Mouse (Mus musculus) kidney, postnatal 0 days (tissue): ENCODE data around the gene Slu7. TPM values are rescaled to one million over a fixed set of nuclear protein-coding genes. Genes with fewer than 3 reads are reported as not detected.

Experiments used
- ATAC-seq: fragments of 200-750 bp; cut with Nextera tagmentation; replicated peaks from 2 replicates; pipeline ENCODE4 v1.8.0; 2017; ENCODE audit warnings: low read depth, moderate number of reproducible peaks, moderate TSS enrichment, moderate library complexity; ENCODE audit not compliant: low FRiP score
- DNase-seq: peaks from one replicate; pipeline ENCODE4 v3.0.0-alpha.2; 2016; ENCODE audit warnings: low spot score
- H3K27ac ChIP-seq: fragments of 300-500 bp; sonication (generic); 2 replicates; pipeline ENCODE4 v1.5.1; 2014; ENCODE audit warnings: mild to moderate bottlenecking
- H3K27me3 ChIP-seq: fragments of 300-500 bp; sonication (generic); 2 replicates; pipeline ENCODE4 v1.6.1; 2014; ENCODE audit warnings: low read length, mixed read lengths; ENCODE audit not compliant: insufficient read depth
- H3K36me3 ChIP-seq: fragments of 300-500 bp; sonication (generic); 2 replicates; pipeline ENCODE4 v1.6.1; 2014; ENCODE audit warnings: low read length, mixed read lengths; ENCODE audit not compliant: insufficient read depth
- H3K4me1 ChIP-seq: fragments of 300-500 bp; sonication (generic); replicated peaks from 2 replicates; pipeline ENCODE4 v1.6.1; 2014; ENCODE audit warnings: antibody characterized with exemption, low read length, mixed read lengths; ENCODE audit not compliant: insufficient read depth
- H3K4me2 ChIP-seq: fragments of 300-500 bp; sonication (generic); 2 replicates; pipeline ENCODE4 v1.6.1; 2014; ENCODE audit warnings: mild to moderate bottlenecking, low read length, moderate library complexity, mixed read lengths
- H3K4me3 ChIP-seq: fragments of 300-500 bp; sonication (generic); replicated peaks from 2 replicates; pipeline ENCODE4 v1.5.1; 2014; ENCODE audit warnings: low read depth, low read length
- H3K9ac ChIP-seq: fragments of 300-500 bp; sonication (generic); 2 replicates; pipeline ENCODE4 v1.6.1; 2014; ENCODE audit warnings: low read depth, low read length
- H3K9me3 ChIP-seq: fragments of 300-500 bp; sonication (generic); replicated peaks from 2 replicates; pipeline ENCODE4 v1.6.1; 2016; ENCODE audit warnings: low read length, inconsistent platforms, mixed read lengths
- CTCF ChIP-seq: IDR thresholded peaks from 2 replicates; pipeline ENCODE4 v1.5.1; 2016; ENCODE audit warnings: antibody characterized with exemption, low read depth, mild to moderate bottlenecking, moderate library complexity
- WGBS: fragments of 180-500 bp; shearing (Covaris S2); extraction: QIAGEN DNeasy Blood & Tissue Kit; methylation state at CpG from one replicate; pipeline ENCODE4 v1.1.7; 2014; 5-methylcytosine and 5-hydroxymethylcytosine counted together
- polyA plus RNA-seq: library from polyadenylated mRNA; unstranded; fragments of >200 nt; fragmentation: Nextera tagmentation; extraction: Ambion mirVana; gene quantifications from 2 replicates; pipeline ENCODE4 v1.2.1, GENCODE M21; 2015

Gene Slu7
- polyA plus RNA-seq, 1 experiment from 2014 or later = 62.6 TPM

DNA sequence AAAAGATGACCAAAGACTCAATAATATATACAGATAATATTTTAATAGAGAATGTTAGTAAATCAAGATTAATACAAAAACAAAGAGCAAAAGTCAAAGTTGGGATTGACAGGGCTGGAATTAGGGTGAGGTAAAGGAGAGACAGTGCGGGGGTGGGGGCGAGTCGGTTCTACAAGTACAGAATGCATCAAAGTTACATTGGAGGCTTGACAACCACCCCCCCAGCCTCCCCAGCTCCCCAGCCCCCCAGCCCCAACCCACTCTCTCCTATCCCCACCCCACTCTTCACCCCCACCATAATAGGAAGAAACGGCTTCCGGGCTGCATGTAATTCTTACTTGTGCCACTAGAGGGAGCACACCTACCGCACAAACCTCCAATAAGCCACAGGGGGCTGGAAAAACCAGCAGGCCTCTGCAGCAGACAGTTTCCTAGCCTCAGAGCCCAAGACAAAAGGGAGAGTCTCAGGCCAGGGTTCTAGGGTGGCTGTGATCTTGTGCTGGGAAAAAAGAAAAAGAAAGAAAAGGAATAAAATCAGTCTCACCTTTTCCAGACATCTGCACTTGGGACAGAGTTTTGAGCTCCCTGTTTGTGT is 60.4 kb downstream of the Slu7 start:
- ATAC-seq (peak; percentile 55; the same call in 1 of the 2 replicates), DNase-seq (peak; percentile 86)
- H3K27me3 ChIP-seq = no peaks in the 10 kb centered on the region
- H3K4me1 ChIP-seq = no peaks in the 10 kb centered on the region
- WGBS = 24% methylated on average over 6 of the region's 6 CpGs
- H3K36me3 ChIP-seq = no peaks in the 10 kb centered on the region
- peak; percentile 89 for TF ChIP-seq CTCF
- H3K27ac ChIP-seq = no peak overlapping the region
- no peak overlapping the region for H3K4me3 ChIP-seq
- H3K9me3 ChIP-seq = no peaks in the 10 kb centered on the region
- no peak overlapping the region for H3K4me2 ChIP-seq
- H3K9ac ChIP-seq = no peak overlapping the region

GRCm38 (mm10) chr11:43495037-43495436 is 61.5 kb downstream of the Slu7 start:
- H3K4me2 ChIP-seq = no peak overlapping the region
- WGBS = 54% methylated on average over 8 of the region's 8 CpGs
- DNase-seq (no peak), ATAC-seq (no peak)
- no peaks in the 10 kb centered on the region for H3K9me3 ChIP-seq
- no peak overlapping the region for H3K9ac ChIP-seq
- H3K4me3 ChIP-seq = no peak overlapping the region
- TF ChIP-seq CTCF = peak; percentile 47
- no peaks in the 10 kb centered on the region for H3K27me3 ChIP-seq
- H3K36me3 ChIP-seq = no peaks in the 10 kb centered on the region
- no peak overlapping the region for H3K27ac ChIP-seq
- H3K4me1 ChIP-seq = no peaks in the 10 kb centered on the region

DNA sequence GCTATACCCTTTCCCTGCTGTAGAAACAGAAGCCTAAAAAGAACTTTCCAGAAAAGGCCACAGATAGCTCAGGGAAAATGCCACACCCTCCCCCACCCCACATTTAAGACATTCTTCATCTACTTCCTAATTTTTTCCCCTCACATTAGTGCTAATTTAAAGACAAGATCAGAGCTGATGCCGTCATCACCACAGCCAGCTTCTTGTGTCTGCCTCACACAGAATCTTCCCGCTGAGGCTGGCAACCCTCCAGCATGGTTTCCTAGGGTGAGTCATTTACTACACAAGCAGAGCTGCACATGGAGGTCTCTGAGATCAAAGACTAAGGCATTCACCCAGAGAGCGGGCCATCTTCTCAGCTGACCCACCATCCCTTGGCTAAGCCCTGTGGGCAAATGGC is 62.0 kb downstream of the Slu7 start:
- no peaks in the 10 kb centered on the region for H3K27me3 ChIP-seq
- no peak overlapping the region for H3K4me3 ChIP-seq
- no peaks in the 10 kb centered on the region for H3K36me3 ChIP-seq
- H3K4me2 ChIP-seq = no peak overlapping the region
- H3K9me3 ChIP-seq = no peaks in the 10 kb centered on the region
- TF ChIP-seq CTCF = no peak
- DNase-seq (no peak), ATAC-seq (no peak)
- no peak overlapping the region for H3K27ac ChIP-seq
- no peak overlapping the region for H3K9ac ChIP-seq
- H3K4me1 ChIP-seq = no peaks in the 10 kb centered on the region
- 42% methylated on average over 3 of the region's 3 CpGs for WGBS

Other genes with a start within 250 kb of the Slu7 start
- 170 and 180 TPM in 2 replicates for gene Pttg1, start 7.5 kb upstream of the Slu7 start, polyA plus RNA-seq
- gene C1qtnf2, start 40.5 kb downstream of the Slu7 start, polyA plus RNA-seq = 27.2 and 28.0 TPM in 2 replicates
- gene Ccnjl, start 95.0 kb downstream of the Slu7 start, polyA plus RNA-seq = 14.1 and 14.2 TPM in 2 replicates
- 3.8 and 4.6 TPM in 2 replicates for gene 4933415A04Rik, start 153.3 kb downstream of the Slu7 start, polyA plus RNA-seq
- gene Fabp6, start 167.8 kb downstream of the Slu7 start, polyA plus RNA-seq = 0.36 TPM in 1 of 2 replicates, not detected in the other
- 23.0 and 23.2 TPM in 2 replicates for gene Pwwp2a, start 248.3 kb downstream of the Slu7 start, polyA plus RNA-seq